Mouse (Mus musculus): ENCODE results near the gene Hnrnpa0. TPM values are rescaled to one million over a fixed set of nuclear protein-coding genes. Genes with fewer than 3 reads are reported as not detected.
"Not testable (repeated sequence)": the region's sequence is repeated elsewhere in the genome, so short reads cannot be mapped to it uniquely, and the experiment has no call there.

The Hnrnpa0 gene
- polyA plus RNA-seq (2017; shearing (Covaris generic)), result 10 to 100 TPM; 17.1 to 27.4 TPM

DNA sequence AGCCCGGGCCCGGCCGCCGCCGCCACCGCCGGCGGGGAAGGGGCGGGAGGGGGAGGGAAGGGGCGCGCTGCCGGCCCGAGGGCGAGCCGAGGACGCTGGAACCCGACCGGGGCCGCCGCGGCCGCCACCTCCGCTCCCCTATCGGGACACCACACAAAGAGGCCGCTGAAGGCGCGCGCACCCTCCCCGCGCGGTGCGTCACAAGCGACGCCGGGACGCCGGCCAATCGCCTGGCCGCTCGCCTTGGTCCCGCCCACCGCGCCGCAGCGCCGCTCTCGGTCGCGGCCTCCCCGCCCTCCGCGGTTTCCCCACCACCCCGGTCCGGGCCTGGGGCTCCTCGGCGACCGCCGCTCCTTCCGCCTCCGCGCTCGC lies at the start of gene Hnrnpa0:
Gene Hnrnpa0 (minus strand): TSS at position 161 of the 372 bp plus-strand sequence.
- peak; percentile 74 for ATAC-seq

DNA sequence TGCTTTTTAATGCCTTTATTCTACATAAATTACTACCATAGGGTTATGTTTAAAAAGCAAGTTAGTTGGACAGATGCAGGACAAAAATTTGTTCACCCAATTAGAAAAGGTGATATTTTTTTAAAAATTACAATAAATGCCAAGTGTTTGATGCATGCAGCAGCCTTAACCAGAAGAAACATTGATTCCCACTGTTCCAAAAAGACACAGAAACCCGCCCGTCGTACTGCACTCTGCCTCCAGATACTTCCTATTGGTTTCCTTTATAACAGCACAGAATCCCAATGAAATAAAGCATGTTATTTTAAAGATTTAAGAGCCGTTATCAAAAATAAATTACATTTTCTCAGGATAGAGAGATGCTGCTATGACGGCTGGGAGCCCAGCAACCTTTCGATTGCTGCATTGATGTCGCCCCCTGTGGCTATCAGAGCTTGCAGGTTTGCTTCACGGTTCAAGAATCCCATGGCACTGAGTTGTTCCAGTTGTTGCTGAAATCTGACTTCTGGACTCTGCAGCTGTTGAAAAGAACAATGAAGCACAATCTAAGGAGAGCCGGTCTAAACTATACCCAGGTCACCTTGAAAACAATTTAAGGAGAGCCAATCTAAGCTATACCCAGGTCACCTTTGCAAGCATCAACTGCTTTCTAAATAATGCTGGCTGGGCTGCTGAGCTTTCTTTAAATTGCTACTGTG lies 49.3 kb upstream of the Hnrnpa0 start:
- no peak for ATAC-seq

DNA sequence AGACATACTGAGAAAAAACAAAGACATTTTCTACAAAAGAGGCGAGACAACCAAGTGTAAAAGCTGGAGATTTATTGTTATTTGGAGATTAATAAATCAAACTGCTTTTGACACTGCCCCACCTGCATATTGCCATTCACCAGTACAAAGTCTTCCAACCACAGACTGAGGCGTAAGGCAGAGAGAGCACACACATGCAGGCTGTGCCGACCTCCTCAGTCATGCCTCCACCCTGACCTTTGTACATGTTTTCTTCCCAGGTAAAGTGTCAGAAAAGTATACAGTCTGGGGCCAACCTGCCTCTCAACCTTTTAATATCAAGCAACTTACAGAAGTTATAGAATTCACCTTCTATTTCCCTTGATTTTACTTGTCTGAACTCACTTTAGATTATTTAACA lies 47.7 kb upstream of the Hnrnpa0 start:
- ATAC-seq, result no peak

DNA sequence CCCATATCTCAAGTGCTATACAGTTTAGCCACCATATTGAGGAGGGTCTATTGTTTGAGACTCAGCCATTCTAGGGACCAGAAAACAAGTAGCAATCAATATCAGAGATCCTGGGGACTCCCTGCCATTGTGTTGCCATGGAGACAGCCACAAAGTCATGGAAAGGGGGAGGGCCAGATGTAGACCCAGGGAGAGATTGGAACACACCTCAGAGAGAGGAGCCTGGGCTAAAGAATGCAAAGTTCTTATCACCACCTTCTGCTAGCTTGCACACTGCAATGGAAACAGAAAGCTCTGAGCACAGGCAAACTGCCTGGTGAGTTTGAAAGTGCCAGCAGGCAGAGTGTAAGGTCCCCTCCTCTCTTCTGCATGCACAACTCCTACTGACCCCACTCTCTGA lies 39.8 kb upstream of the Hnrnpa0 start:
- no peak for ATAC-seq

DNA sequence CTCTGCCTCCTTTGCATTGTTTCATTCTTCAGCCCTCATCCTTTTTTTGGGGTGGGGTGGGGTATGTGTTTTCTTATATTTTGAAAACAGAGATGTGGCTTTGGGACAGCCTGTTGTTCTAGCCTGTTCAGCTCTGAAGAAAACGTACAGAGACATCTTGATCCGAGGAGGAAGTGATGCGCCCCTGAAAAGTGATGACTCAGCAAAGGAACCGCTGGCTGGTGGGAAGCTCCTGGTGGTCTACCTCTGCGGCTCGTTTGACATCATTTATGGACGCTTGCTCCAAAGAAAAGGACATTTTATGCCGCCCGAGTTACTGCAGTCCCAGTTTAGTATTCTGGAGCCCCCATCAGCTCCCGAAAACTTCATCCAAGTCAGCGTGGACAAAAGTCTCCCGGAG lies 35.0 kb upstream of the Hnrnpa0 start:
- no peak for ATAC-seq

DNA sequence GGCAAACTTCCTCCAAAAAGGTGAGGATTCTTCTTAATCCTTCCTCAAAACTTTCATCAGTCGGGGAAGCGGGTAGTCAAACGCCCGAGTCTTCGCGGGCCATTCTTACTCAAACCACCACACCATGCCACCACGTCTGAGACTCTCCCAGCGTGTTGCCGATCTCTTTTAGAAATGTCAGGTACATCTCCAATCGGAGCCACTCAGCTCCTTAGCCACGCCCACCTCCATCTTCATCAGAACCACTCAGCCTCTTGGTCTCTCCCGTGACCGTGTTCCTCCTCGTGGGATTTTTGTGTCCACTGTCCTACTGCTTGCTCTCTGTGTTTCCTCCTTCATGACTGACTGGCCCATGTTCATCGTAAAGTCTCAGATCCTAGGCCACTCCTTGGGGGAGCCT lies 32.4 kb upstream of the Hnrnpa0 start:
- ATAC-seq, result no peak

DNA sequence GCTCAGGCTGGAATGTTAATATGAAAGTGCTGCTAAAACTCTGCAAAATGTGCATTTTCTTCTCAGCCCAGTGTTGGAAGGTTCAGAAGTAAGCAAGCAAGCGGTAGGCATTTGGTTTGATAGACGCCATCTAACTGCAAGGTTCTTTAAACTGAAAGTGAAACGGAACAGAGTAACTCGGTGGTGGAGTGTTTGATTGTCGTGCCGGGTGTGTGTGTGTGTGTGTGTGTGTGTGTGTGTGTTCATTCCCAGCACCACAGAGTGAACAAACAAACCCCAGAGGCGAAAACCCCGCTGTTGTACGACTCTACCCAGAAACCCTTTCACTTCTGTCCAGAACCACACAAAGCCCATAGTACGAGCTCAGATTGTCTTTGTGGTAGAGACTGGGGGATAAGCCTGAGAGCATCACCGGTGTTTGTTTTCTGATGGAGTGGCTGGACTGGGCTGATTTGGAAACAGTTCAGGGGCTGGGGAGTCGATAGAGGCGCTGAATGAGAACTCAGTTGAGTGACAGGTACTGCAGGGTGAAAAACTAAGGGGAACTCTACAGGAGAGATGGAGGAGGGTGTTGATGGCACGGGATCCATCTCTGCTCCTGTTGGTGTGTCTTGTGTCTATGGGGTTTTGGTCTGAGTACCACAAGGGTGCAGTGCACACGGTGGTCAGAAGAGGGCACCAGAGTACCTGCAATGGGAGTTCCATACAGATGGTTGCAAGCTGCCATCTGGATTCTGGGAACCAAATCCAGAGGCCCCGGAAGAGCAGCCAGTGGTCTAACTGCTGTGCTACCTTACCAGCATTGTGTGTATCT lies 29.9 kb upstream of the Hnrnpa0 start:
- peak; percentile 76 for ATAC-seq

DNA sequence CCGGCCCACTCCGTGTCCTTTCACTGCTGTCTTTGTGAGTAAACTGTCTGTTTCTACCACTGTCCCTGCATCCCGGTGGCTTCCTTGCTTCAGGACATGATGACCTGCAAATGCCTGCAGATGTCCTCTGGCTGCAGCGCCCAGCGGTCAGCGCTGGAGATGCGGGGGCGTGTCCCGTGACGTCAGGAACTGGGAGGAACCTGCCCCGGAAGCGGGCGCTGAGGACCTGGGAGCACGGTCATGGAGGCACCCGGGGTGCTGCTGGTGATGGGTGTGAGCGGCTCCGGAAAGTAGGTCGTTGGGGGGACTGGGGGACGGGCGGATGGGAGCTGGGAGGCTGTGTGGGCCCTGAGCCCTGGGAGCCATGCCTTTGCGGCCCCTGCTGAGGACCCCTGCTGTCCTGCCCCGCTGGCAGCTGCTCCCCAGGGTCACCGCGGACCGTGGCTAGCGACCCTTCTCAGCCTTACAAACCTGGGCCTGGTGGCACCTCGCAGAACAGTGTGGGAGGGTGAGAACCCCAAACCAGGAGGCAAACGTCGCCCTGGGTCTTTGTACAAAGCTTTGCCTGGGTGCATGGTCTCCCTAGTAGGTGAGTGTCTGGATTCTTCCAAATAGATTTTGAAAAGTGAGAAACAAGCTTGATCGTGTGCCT lies 29.2 kb upstream of the Hnrnpa0 start, which contains the start of gene Idnk:
Gene Idnk (plus strand): TSS at position 203 of the 652 bp plus-strand sequence.
- peak; percentile 72 for ATAC-seq

DNA sequence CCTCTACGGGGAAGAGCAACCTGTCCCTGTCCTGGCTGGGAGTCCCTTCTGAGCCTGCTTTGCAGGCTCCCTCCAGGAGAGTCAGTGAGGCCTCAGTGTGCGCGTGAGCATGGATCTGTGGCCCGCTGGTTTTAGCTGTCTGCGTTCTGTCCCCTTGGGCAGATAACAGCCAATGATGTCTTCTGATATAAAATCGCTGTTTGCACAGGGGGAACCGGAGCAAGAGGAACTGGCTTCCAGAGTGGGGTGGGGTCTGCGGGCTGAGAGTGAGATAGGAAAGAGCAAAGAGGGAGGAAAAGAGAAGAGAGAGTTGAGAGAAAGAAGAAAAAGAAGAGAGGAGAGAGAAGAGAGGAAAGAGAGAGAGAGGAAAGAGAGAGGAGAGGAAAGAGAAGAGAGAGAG lies 28.7 kb upstream of the Hnrnpa0 start:
- ATAC-seq, result peak; percentile 1

DNA sequence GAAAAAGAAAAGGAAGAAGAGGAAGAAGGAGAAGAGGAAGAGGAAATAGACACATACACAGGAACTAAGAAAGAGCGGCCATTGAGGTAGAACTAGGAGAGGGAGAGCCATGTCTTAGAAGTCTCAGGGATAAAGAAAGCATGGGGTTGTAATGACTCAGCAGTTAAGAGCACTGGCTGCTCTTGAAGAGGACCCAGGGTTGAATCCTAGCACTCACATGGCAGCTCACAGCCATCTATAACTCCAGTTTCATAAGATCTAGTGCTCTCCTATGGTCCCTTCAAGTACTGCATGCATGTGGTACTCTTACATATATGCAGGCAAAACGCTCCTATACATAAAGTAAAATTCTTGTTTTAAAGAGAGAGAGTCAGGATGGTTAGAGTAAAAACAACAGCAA lies 27.7 kb upstream of the Hnrnpa0 start:
- no peak for ATAC-seq

DNA sequence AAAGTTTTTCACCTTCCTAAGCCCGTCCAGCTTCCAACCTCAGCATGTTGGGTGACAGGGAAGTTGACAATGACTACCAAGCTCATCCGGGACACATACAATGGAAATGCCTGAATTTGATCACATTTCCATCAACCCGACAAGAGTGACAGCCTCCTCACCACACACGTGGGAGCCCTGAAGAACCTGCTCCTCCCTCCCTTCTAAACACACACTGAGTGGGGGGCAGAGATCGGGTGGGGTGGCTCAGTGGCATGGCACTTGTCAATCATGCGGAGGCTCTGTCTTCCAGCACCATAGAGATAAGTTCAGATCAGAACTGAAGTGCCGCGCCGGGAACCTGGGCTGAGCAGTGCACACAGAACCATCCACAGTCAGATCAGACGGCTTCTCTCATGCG lies 22.1 kb upstream of the Hnrnpa0 start:
- ATAC-seq, result no peak

DNA sequence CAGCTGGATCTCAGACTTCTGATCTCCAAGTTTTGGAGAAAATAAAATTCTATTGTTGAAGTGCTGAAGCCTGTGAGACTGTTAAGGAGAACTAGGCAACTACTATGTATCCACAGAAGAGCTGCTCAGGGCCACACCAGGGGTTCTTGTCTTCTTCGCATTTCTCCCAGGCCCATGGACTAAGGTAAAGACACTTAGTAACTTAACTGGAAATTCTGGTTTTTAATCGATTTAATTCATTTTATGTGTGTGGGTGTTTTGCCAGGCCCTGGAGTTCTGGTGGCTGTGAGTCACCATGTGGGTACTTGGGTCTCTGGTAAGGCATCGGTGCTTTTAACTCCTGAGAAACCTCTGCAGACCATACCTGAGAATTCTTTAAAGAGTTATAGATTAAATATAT lies 21.3 kb upstream of the Hnrnpa0 start:
- no peak for ATAC-seq

DNA sequence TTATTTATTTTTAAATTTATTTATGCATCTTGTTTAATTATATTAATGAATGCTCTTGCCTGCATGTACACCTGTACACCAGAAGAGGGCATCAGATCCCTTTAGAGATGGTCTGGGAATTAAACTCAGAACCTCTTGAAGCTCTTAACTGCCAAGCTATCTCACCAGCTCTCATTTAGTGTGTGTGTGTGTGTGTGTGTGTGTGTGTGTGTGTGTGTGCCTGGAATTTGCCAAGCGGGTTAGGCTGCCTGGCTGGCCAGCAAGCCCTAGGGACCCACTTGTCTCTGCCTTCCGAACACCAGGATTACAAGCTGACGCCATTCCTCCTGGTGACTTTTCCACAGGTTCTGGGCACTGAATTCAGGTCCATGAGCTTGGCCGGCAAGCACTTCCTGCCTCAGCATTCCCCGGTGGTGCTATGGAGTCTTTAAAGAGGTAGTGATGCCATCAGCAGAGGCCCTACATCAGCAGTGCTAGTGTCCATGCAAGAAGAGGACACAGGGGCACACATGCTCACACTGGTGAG lies 20.7 kb upstream of the Hnrnpa0 start:
- peak; percentile 79 for ATAC-seq

DNA sequence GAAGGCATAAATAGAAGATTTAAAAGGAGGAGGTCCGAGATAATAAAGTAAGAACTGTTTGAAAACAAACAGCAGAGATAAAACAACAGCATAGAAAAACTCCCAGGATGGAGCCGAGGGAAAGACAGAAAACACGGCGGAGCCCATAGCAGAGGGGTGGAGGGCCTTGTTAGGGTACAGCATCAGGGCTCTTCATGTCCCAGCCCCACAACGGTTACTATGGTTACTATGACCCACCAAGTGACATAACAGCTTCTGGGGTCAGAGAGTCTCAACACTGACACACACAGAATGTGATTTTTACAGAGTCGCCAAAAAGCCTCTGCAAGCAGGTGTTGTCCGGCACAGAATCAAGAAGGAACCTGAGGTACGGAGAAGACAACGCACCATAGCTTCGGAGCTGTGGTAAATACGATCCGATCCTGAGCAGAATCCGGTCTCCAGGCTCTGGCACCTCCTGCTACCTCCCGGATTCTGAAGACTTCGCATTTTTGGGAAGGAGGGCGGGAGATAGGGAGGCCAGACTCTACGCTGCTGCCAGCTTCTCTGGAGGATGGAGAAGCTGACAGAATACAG lies 20.0 kb upstream of the Hnrnpa0 start:
- ATAC-seq, result peak; percentile 71

DNA sequence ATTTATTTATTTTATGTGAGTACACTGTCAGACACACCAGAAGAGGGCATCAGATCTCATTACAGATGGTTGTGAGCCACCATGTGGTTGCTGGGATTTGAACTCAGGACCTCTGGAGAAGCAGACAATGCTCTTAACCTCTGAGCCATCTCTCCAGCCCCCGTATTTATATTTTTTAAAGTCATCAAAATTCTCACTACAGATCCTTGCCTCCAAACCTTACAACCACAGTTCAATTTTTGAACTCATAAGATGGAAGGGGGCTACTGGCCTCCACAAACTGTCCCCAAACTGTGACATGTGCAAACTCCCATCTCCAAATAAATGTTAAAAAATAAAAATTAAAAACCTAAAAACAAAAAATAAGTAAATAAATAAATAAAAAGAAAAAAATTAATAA lies 19.4 kb upstream of the Hnrnpa0 start:
- no peak for ATAC-seq

DNA sequence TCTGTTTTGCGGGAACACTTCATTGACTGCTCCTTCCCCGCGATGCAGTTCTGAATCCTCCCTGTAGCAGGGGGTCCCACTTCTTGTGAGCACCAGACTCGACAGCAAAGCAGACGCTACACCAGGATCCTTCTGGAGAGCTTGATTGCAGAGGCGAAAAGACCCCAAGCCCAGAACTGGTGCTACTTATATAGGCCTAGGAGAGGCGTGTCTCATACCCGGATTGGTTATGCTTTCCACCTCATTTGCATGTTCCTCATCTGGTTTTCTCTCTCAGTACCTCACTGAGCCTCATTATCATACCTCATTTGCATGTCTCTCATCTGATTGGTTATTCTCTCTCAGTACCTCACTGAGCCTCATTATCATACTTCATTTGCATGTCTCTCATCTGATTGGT lies 18.2 kb upstream of the Hnrnpa0 start:
- ATAC-seq, result not testable (repeated sequence)

DNA sequence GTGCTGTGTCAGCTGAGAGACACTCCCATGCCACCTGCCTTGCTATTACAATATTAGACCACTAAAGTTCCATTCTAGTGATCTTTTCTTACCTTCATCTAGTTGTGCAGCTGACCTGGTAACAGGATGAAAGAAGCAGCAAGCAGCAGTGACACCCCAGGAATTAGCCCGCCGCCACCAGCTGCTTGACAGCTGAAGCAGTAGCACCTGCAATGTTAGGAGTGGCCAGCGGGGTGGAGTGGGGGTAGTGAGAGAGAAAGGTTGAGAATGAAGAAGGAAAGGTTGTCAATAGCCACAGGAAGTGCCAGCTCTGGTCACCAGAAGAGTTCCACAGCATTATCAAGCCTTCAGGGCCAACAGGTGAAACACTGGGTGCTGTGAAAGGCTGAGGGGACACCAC lies 3.3 kb upstream of the Hnrnpa0 start:
- ATAC-seq, result no peak

DNA sequence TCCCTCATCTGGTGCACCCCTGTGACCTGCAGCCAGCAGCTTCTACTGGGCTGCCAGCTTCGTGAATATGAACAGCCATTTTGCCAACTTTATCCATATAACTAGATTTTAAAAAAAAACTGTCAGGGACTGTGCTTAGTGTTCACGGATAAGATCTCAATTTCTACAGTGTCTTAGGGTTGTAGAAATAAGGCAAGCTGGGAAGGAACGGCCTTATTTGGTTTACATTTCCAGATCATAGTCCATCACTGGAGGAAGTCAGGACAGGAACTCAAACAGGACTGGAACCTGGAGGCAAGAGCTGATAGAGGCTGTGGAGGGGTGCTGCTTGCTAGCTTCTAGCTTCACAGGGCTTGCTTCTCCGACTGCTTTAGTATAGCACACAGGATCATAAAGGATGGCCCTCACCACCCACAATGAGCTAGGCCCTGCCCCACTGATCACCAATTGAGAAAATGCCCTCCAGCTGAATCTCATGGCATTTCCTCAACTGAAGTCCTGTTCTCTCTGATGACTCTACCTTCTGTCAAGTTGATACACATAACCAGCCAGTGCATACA lies 1.4 kb upstream of the Hnrnpa0 start:
- no peak for ATAC-seq

DNA sequence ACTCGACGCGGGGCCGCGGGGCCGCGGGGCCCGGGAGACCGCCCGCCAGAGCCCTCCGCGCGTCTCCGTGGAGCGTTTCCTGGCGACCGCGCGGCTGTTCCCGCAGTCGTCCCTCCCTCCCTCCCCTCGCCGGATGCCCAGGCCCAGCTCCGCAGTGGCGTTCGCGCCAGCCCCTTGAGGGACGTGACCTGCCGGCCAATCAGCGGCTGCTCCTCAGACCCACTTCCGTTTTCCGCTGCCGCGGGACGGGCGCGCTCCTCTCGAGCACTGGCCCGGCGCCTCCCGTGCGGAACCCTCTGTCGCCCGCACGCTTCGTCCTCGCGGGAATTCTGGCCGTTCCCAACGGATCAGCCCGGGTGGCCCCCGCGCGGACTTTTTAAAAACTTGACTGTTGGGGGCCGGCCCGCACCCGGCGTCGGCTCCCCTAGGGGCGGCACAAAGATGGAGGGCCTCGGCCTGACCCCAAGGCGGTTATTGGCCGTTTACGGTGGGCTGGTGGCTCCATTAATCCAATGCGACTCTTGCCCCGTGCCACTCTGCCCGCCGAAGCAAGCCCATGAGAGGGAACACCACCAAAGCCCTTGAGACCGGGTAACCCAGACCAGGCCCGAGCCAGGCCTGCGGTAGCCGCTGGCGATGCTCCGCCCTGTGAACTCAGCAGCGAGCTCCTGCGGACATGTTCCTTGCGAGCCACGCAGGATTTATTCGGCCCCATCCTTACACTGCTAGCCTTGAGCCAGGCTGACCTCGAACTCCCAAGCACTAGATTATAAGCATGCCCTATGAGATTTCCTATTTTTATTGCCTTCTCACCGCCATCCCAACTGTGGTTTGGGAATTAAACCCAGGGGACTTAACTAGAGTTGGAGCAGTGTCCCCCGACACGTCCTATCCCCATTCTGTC lies 664 bp upstream of the Hnrnpa0 start:
- ATAC-seq, result peak; percentile 78

DNA sequence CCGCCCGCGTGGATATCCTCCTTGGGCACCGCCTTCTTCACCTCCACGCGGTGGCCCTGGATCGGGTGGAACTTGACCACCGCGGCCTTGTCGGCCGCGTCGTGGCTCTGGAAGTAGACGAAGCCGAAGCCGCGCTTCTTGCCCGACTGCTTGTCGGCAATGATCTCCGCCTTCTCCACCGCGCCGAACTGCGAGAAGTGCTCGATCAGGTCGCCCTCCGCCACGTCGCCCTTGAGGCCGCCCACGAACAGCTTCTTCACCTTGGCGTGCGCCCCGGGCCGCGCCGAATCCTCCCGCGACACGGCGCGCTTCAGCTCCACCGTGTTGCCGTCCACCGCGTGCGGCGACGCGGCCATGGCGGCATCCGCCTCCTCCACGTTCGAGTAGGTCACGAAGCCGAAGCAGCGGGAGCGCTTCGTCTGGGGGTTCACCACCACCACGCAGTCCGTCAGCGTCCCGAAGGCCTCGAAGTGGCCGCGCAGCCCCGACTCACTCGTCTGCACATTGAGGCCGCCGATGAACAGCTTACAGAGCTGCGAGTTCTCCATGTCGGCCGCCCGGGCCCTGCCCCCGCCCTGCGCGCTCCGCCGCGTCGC lies 492 bp downstream of the Hnrnpa0 start:
- peak; percentile 9 for ATAC-seq

Measured in CD4-positive, CD25-positive, alpha-beta regulatory T cell, adult 4 months (primary cell).